Mouse (Mus musculus): ENCODE data around the gene 4930453N24Rik. TPM values are rescaled to one million over a fixed set of nuclear protein-coding genes. Genes with fewer than 3 reads are reported as not detected.

Gene 4930453N24Rik
- polyA plus RNA-seq, 1 experiment from 2014 or later, result 33.8 TPM

DNA sequence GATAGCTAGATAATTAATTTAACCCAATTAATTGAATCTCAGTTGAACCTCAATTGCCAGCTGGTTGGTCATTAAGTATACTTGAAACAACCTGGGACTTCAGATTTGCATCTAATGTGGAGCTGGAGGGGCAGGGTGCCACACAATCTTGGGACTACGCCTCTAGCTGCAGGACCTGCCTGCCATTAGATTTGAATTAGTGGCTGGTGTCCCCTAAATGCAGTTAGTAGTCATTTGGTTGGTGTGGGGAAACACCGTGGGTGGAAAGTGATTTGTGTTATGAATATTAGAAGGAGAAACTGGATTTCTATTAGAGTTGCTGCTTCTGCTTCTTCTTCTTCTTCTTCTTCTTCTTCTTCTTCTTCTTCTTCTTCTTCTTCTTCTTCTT lies 464 bp upstream of the 4930453N24Rik start:
- H3K36me3 ChIP-seq (ENCODE audit: control insufficient read depth, insufficient read depth, low read length), result no peaks in the 10 kb centered on the region
- H3K4me1 ChIP-seq (ENCODE audit: control insufficient read depth, insufficient read depth, low read length), result no peaks in the 10 kb centered on the region
- ATAC-seq (ENCODE audit: insufficient read depth, low FRiP score, low TSS enrichment) (no peak), DNase-seq (ENCODE audit: low spot score) (no peak)
- 81% methylated on average over 2 of the region's 2 CpGs for WGBS
- H3K9me3 ChIP-seq (ENCODE audit: control insufficient read depth, low read length), result no peaks in the 10 kb centered on the region
- H3K27me3 ChIP-seq (ENCODE audit: control insufficient read depth, insufficient read depth, low read length), result no peaks in the 10 kb centered on the region
- H3K4me2 ChIP-seq (ENCODE audit: low read depth), result peak overlapping the region; percentile 36
- H3K4me3 ChIP-seq (ENCODE audit: low read depth, low read length), result peak overlapping the region; percentile 80
- no peak overlapping the region for H3K27ac ChIP-seq (ENCODE audit: low read depth, low read length)
- H3K9ac ChIP-seq (ENCODE audit: low read length), result peak overlapping the region; percentile 80; the same call in 1 of the 2 replicates

GRCm38 (mm10) chr16:64766696-64767300 lies 4.2 kb downstream of the 4930453N24Rik start:
- Histone ChIP-seq H3K36me3 (ENCODE audit: control insufficient read depth, insufficient read depth, low read length) (peaks cover 11% of the 10 kb centered on the region), H3K9ac (ENCODE audit: low read length) (no peak overlapping the region), H3K4me3 (ENCODE audit: low read depth, low read length) (no peak overlapping the region), H3K4me2 (ENCODE audit: low read depth) (no peak overlapping the region), H3K27ac (ENCODE audit: low read depth, low read length) (no peak overlapping the region), H3K27me3 (ENCODE audit: control insufficient read depth, insufficient read depth, low read length) (no peaks in the 10 kb centered on the region), H3K9me3 (ENCODE audit: control insufficient read depth, low read length) (no peaks in the 10 kb centered on the region; the same call in 1 of the 2 replicates), H3K4me1 (ENCODE audit: control insufficient read depth, insufficient read depth, low read length) (no peaks in the 10 kb centered on the region)
- 93% methylated on average over 8 of the region's 8 CpGs for WGBS
- DNase-seq (ENCODE audit: low spot score) (no peak), ATAC-seq (ENCODE audit: insufficient read depth, low FRiP score, low TSS enrichment) (no peak)

DNA sequence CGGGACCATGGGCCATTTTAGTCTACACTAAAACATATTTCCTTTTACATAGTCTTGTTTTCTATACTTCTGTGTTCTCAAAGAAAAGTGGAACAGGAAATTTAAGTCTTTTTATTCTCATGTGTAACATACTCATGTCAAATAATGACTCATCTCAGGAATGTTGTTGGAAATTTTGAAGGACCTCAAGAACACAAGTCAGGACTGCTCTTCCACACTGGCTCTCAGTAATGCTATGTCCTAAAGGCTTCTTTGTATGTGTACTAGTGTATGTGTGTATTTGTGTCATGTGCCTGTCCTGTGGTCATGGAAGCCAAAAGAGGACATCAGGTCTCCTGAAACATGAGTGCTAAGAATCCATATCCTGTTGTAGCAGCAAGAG lies 11.7 kb downstream of the 4930453N24Rik start:
- H3K4me3 ChIP-seq (ENCODE audit: low read depth, low read length), result no peak overlapping the region
- peaks cover 11% of the 10 kb centered on the region for H3K36me3 ChIP-seq (ENCODE audit: control insufficient read depth, insufficient read depth, low read length)
- no peaks in the 10 kb centered on the region for H3K4me1 ChIP-seq (ENCODE audit: control insufficient read depth, insufficient read depth, low read length)
- no peak for DNase-seq (ENCODE audit: low spot score)
- no peak overlapping the region for H3K9ac ChIP-seq (ENCODE audit: low read length)
- H3K4me2 ChIP-seq (ENCODE audit: low read depth), result no peak overlapping the region
- ATAC-seq (ENCODE audit: insufficient read depth, low FRiP score, low TSS enrichment), result no peak
- WGBS, result 95% methylated on average over 1 of the region's 1 CpGs
- no peaks in the 10 kb centered on the region for H3K27me3 ChIP-seq (ENCODE audit: control insufficient read depth, insufficient read depth, low read length)
- no peaks in the 10 kb centered on the region; the same call in 1 of the 2 replicates for H3K9me3 ChIP-seq (ENCODE audit: control insufficient read depth, low read length)
- H3K27ac ChIP-seq (ENCODE audit: low read depth, low read length), result no peak overlapping the region

DNA sequence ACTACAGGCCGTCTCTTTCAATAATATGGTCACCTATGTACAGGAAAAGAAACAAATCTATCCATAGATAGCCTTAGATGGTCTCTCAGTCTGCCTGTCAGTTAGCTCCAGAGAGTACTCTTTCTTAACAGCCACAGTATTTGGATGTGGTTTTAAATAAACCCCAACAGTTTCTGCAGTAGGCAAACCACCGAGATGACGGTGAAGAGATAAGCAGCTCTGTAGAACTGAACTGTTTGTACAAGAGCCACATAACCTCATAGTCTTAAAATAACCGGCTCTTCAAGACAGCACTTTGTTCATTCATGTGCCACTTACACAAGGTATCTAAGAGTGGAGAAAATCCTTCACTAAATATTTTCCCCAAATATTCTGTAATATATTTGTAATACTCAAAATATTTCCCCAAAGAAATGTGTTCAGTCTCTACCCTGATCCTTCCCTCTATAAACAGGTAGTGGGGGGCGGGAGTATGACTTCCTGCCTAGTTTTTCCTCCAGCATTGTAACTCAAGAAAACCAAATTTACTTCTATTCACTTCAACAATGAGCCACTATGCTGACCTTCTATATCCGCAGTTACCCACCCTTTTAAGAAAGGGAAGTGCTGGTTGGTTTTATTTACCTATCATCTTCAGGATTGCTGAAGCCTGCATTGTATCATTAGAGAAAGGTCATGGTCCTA lies 12.3 kb downstream of the 4930453N24Rik start:
- H3K4me3 ChIP-seq (ENCODE audit: low read depth, low read length), result no peak overlapping the region
- H3K27me3 ChIP-seq (ENCODE audit: control insufficient read depth, insufficient read depth, low read length), result no peaks in the 10 kb centered on the region
- no peak overlapping the region for H3K9ac ChIP-seq (ENCODE audit: low read length)
- H3K4me1 ChIP-seq (ENCODE audit: control insufficient read depth, insufficient read depth, low read length), result no peaks in the 10 kb centered on the region
- H3K4me2 ChIP-seq (ENCODE audit: low read depth), result no peak overlapping the region
- H3K27ac ChIP-seq (ENCODE audit: low read depth, low read length), result no peak overlapping the region
- 86% methylated on average over 6 of the region's 6 CpGs for WGBS
- ATAC-seq (ENCODE audit: insufficient read depth, low FRiP score, low TSS enrichment) (no peak), DNase-seq (ENCODE audit: low spot score) (no peak)
- peaks cover 9% of the 10 kb centered on the region for H3K36me3 ChIP-seq (ENCODE audit: control insufficient read depth, insufficient read depth, low read length)
- no peaks in the 10 kb centered on the region; the same call in 1 of the 2 replicates for H3K9me3 ChIP-seq (ENCODE audit: control insufficient read depth, low read length)

- 90% methylated on average over 7 of the region's 7 CpGs for WGBS
Observed at GRCm38 (mm10) chr16:64757666-64758400, 13.1 kb downstream of the 4930453N24Rik start.

DNA sequence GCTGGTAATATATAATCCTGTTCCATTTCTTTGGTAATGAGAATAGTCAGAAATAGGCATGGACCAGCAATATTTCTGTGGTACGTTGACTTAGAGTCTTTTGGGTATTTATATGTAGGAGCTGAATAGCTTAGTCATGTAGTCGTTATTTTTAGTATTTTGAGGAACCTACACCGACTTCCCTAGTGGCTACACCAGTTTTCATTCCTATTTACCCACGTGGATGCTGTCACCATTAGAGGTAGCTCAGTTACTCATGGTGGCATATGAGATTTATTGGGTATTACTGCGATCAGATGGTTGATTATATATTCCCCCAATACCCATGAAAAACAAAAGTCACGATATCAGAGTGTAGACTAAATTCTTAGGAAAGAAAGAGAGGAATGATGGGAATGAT lies 14.6 kb downstream of the 4930453N24Rik start:
- H3K9ac ChIP-seq (ENCODE audit: low read length), result no peak overlapping the region
- no peaks in the 10 kb centered on the region for H3K27me3 ChIP-seq (ENCODE audit: control insufficient read depth, insufficient read depth, low read length)
- DNase-seq (ENCODE audit: low spot score), result no peak
- H3K4me2 ChIP-seq (ENCODE audit: low read depth), result no peak overlapping the region
- no peaks in the 10 kb centered on the region for H3K36me3 ChIP-seq (ENCODE audit: control insufficient read depth, insufficient read depth, low read length)
- no peak overlapping the region for H3K27ac ChIP-seq (ENCODE audit: low read depth, low read length)
- H3K9me3 ChIP-seq (ENCODE audit: control insufficient read depth, low read length), result no peaks in the 10 kb centered on the region
- no peak for ATAC-seq (ENCODE audit: insufficient read depth, low FRiP score, low TSS enrichment)
- no peaks in the 10 kb centered on the region for H3K4me1 ChIP-seq (ENCODE audit: control insufficient read depth, insufficient read depth, low read length)
- H3K4me3 ChIP-seq (ENCODE audit: low read depth, low read length), result no peak overlapping the region
- 87% methylated on average over 6 of the region's 6 CpGs for WGBS

More at GRCm38 (mm10) chr16:64757666-64758400, 13.1 kb downstream of the 4930453N24Rik start:
- H3K9me3 ChIP-seq (ENCODE audit: control insufficient read depth, low read length), result no peaks in the 10 kb centered on the region
- ATAC-seq (ENCODE audit: insufficient read depth, low FRiP score, low TSS enrichment) (no peak), DNase-seq (ENCODE audit: low spot score) (no peak)
- H3K9ac ChIP-seq (ENCODE audit: low read length), result no peak overlapping the region
- H3K4me3 ChIP-seq (ENCODE audit: low read depth, low read length), result no peak overlapping the region
- no peak overlapping the region for H3K27ac ChIP-seq (ENCODE audit: low read depth, low read length)
- H3K36me3 ChIP-seq (ENCODE audit: control insufficient read depth, insufficient read depth, low read length), result peaks cover 2% of the 10 kb centered on the region
- no peaks in the 10 kb centered on the region for H3K27me3 ChIP-seq (ENCODE audit: control insufficient read depth, insufficient read depth, low read length)
- no peaks in the 10 kb centered on the region for H3K4me1 ChIP-seq (ENCODE audit: control insufficient read depth, insufficient read depth, low read length)
- no peak overlapping the region for H3K4me2 ChIP-seq (ENCODE audit: low read depth)

GRCm38 (mm10) chr16:64754743-64755139 lies 16.2 kb downstream of the 4930453N24Rik start:
- H3K9me3 ChIP-seq (ENCODE audit: control insufficient read depth, low read length), result no peaks in the 10 kb centered on the region
- no peak overlapping the region for H3K4me2 ChIP-seq (ENCODE audit: low read depth)
- H3K9ac ChIP-seq (ENCODE audit: low read length), result no peak overlapping the region
- 0 out of 2 replicates have a peak, but pooled peaks have one; percentile 18 for ATAC-seq (ENCODE audit: insufficient read depth, low FRiP score, low TSS enrichment)
- no peaks in the 10 kb centered on the region for H3K4me1 ChIP-seq (ENCODE audit: control insufficient read depth, insufficient read depth, low read length)
- no peak overlapping the region for H3K4me3 ChIP-seq (ENCODE audit: low read depth, low read length)
- no peaks in the 10 kb centered on the region for H3K36me3 ChIP-seq (ENCODE audit: control insufficient read depth, insufficient read depth, low read length)
- no peak overlapping the region for H3K27ac ChIP-seq (ENCODE audit: low read depth, low read length)
- H3K27me3 ChIP-seq (ENCODE audit: control insufficient read depth, insufficient read depth, low read length), result no peaks in the 10 kb centered on the region
- WGBS, result 48% methylated on average over 3 of the region's 3 CpGs
- peak; percentile 44 for DNase-seq (ENCODE audit: low spot score)

DNA sequence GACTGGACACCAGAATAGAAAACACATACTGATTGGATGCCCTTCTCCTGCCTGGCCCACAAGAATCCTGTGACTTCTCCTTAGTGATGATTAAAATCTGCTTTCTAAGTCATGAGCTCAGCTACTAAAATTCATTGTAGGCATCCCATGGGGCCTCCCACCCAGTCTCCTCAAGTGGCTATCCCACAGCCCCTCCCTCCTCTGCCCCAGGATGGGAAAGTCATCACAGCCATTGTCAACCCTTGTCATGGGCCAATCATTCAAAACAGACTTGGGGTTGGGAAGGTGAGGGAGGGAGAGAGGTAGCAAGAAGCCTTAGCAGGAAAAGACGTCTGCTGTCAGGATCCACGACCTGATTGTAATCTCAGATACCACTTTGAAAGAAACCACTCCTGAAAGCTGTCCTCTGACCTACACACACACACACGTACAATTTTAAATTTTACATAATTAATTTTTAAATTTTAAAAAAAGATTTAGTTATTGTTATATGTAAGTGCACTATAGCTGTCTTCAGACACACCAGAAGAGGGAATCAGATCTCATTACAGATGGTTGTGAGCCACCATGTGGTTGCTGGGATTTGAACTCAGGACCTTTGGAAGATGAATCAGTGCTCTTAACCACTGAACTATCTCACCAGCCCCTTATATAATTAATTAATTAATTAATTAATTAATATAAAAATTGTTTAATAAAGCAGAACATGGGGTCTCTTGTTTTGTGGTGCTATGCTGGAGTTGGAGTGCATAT lies 16.8 kb downstream of the 4930453N24Rik start:
- Histone ChIP-seq H3K36me3 (ENCODE audit: control insufficient read depth, insufficient read depth, low read length) (no peaks in the 10 kb centered on the region), H3K9ac (ENCODE audit: low read length) (no peak overlapping the region), H3K27me3 (ENCODE audit: control insufficient read depth, insufficient read depth, low read length) (no peaks in the 10 kb centered on the region), H3K4me3 (ENCODE audit: low read depth, low read length) (no peak overlapping the region), H3K4me2 (ENCODE audit: low read depth) (no peak overlapping the region), H3K9me3 (ENCODE audit: control insufficient read depth, low read length) (no peaks in the 10 kb centered on the region), H3K27ac (ENCODE audit: low read depth, low read length) (no peak overlapping the region), H3K4me1 (ENCODE audit: control insufficient read depth, insufficient read depth, low read length) (no peaks in the 10 kb centered on the region)
- DNase-seq (ENCODE audit: low spot score), result no peak
- WGBS, result 66% methylated on average over 3 of the region's 3 CpGs
- no peak for ATAC-seq (ENCODE audit: insufficient read depth, low FRiP score, low TSS enrichment)

All from neural tube, embryonic 11.5 days (tissue).